ENCODE assay signal across 16 mouse cellular contexts in genomic region chr4:105162676-105163075, GRCm38 (mm10). TPM values are rescaled to one million over a fixed set of nuclear protein-coding genes. Genes with fewer than 3 reads are reported as not detected.
DNase-seq lines count a peak whose midpoint lies in the region; ATAC-seq and TF ChIP-seq lines count a peak whose summit lies in the region.
"Had no signal": no experiment of that assay in that cellular context is flagged by ENCODE, and none has a peak within 500 bp of the region (broad histone marks: within the 10 kb centered on the region; RNA-seq: fewer than 3 reads in every experiment).

No protein-coding gene starts in this region.

- no peaks in the 10 kb centered on the region; the same call in 1 of the 2 replicates for H3K27me3 ChIP-seq in midbrain, embryonic 16.5 days (ENCODE audit: control insufficient read depth, insufficient read depth, low read depth, low read length)
- no peaks in the 10 kb centered on the region for H3K27me3 ChIP-seq in midbrain, embryonic 11.5 days (ENCODE audit: control insufficient read depth, insufficient read depth, low read length)
- H3K27me3 ChIP-seq in hindbrain, postnatal 0 days (ENCODE audit: insufficient read depth, low read length) = no peaks in the 10 kb centered on the region
- H3K27me3 ChIP-seq in splenic B cell, adult 2 months (ENCODE audit: control insufficient read depth, insufficient read depth, low read length, poor library complexity, severe bottlenecking) = no peaks in the 10 kb centered on the region

- TF ChIP-seq CTCF in gastrocnemius, adult 2 months (IDR thresholded peaks at IDR 0.05) = no peak
- no peak for TF ChIP-seq CTCF in hindbrain, postnatal 0 days (IDR thresholded peaks at IDR 0.05; ENCODE audit: low read depth)

- H3K9ac ChIP-seq in midbrain, embryonic 16.5 days (ENCODE audit: low read depth, low read length) = no peak overlapping the region
- H3K9ac ChIP-seq in midbrain, embryonic 11.5 days (ENCODE audit: low read length) = no peak overlapping the region
- no peak overlapping the region for H3K9ac ChIP-seq in hindbrain, postnatal 0 days (replicated peaks; ENCODE audit: low read length)
- H3K9ac ChIP-seq: heart, embryonic 15.5 days had no signal

- H3K4me3 ChIP-seq in gastrocnemius, adult 2 months = peak overlapping the region; percentile 99
- no peak overlapping the region for H3K4me3 ChIP-seq in midbrain, embryonic 16.5 days (ENCODE audit: low read depth, low read length)
- H3K4me3 ChIP-seq in midbrain, embryonic 11.5 days (ENCODE audit: low read depth, low read length) = no peak overlapping the region
- no peak overlapping the region for H3K4me3 ChIP-seq in hindbrain, postnatal 0 days (ENCODE audit: low read length)
- H3K4me3 ChIP-seq: heart, embryonic 15.5 days had no signal

- ATAC-seq in midbrain, embryonic 16.5 days = no peak
- no peak for ATAC-seq in midbrain, embryonic 11.5 days (ENCODE audit: low FRiP score)
- ATAC-seq in hindbrain, postnatal 0 days = no peak

- intact Hi-C loops in gastrocnemius, adult 2 months (cut with DNase I) = loop anchor here (10.0 kb wide), 1 partner anchor 62 kb away; no protein-coding TSS in a partner anchor
- intact Hi-C loops in gastrocnemius, postnatal 36 days (cut with DNase I) = no loop called here

- DNase-seq in gastrocnemius, adult 2 months = no peak
- DNase-seq in gastrocnemius, postnatal 36 days = no peak
- no peak for DNase-seq in midbrain, embryonic 11.5 days (ENCODE audit: low spot score, missing footprints)
- DNase-seq in hindbrain, postnatal 0 days (ENCODE audit: low spot score) = no peak
- DNase-seq in splenic B cell, adult 2 months (ENCODE audit: low read depth, low spot score) = peak; percentile 31
- no peak for DNase-seq in thymus, adult 18-20 months
- DNase-seq in left cerebral cortex, adult 11 months (ENCODE audit: low spot score) = no peak
- DNase-seq: cerebellum, adult 8-10 months; kidney, adult 18-20 months; layer of hippocampus, adult 9-11 months; lung, postnatal 10 days; retina, postnatal 1 day; thymus, postnatal 14 days had no signal

- H3K4me2 ChIP-seq in midbrain, embryonic 16.5 days (ENCODE audit: low read length) = peak overlapping the region; percentile 8; the same call in 1 of the 2 replicates
- H3K4me2 ChIP-seq in midbrain, embryonic 11.5 days = no peak overlapping the region
- H3K4me2 ChIP-seq in hindbrain, postnatal 0 days (ENCODE audit: low read depth, low read length) = peak overlapping the region; percentile 33
- H3K4me2 ChIP-seq: heart, embryonic 15.5 days; liver, embryonic 11.5 days had no signal

- H3K36me3 ChIP-seq in midbrain, embryonic 16.5 days (ENCODE audit: control insufficient read depth, insufficient read depth, low read length) = no peaks in the 10 kb centered on the region
- peaks cover 5% of the 10 kb centered on the region; the same call in 1 of the 2 replicates for H3K36me3 ChIP-seq in midbrain, embryonic 11.5 days (ENCODE audit: control insufficient read depth, insufficient read depth, low read length)
- no peaks in the 10 kb centered on the region for H3K36me3 ChIP-seq in hindbrain, postnatal 0 days (ENCODE audit: insufficient read depth, low read length)
- H3K36me3 ChIP-seq in splenic B cell, adult 2 months (ENCODE audit: control insufficient read depth, insufficient read depth, low read length, poor library complexity, severe bottlenecking) = no peaks in the 10 kb centered on the region
- H3K36me3 ChIP-seq: heart, embryonic 15.5 days had no signal

- no peaks in the 10 kb centered on the region for H3K9me3 ChIP-seq in midbrain, embryonic 16.5 days (replicated peaks; ENCODE audit: control insufficient read depth, low read length, poor library complexity, severe bottlenecking)
- no peaks in the 10 kb centered on the region for H3K9me3 ChIP-seq in midbrain, embryonic 11.5 days (ENCODE audit: control insufficient read depth, low read length)
- H3K9me3 ChIP-seq in hindbrain, postnatal 0 days (ENCODE audit: low read length) = no peaks in the 10 kb centered on the region
- H3K9me3 ChIP-seq: heart, embryonic 15.5 days had no signal

- peaks cover 10% of the 10 kb centered on the region; the same call in 1 of the 2 replicates for H3K4me1 ChIP-seq in midbrain, embryonic 16.5 days (ENCODE audit: control insufficient read depth, insufficient read depth, low read length)
- H3K4me1 ChIP-seq in midbrain, embryonic 11.5 days (ENCODE audit: control insufficient read depth, insufficient read depth, low read length) = peaks cover 11% of the 10 kb centered on the region
- H3K4me1 ChIP-seq in hindbrain, postnatal 0 days (ENCODE audit: insufficient read depth, low read length) = peaks cover 3% of the 10 kb centered on the region; the same call in 1 of the 2 replicates

- WGBS in midbrain, embryonic 16.5 days = 81% methylated on average over 2 of the region's 2 CpGs
- 79% methylated on average over 2 of the region's 2 CpGs for WGBS in midbrain, embryonic 11.5 days
- 71% methylated on average over 2 of the region's 2 CpGs for WGBS in hindbrain, postnatal 0 days

- H3K27ac ChIP-seq in gastrocnemius, adult 2 months = peak overlapping the region; percentile 25
- H3K27ac ChIP-seq in midbrain, embryonic 16.5 days (ENCODE audit: low read length) = no peak overlapping the region
- H3K27ac ChIP-seq in midbrain, embryonic 11.5 days (ENCODE audit: low read depth, low read length) = no peak overlapping the region
- no peak overlapping the region for H3K27ac ChIP-seq in hindbrain, postnatal 0 days
- H3K27ac ChIP-seq: heart, embryonic 15.5 days had no signal

RNA-seq across cellular contexts. Expression of gene Plpp3, which starts 5.5 kb away (rescaled TPM):
- 10 to 100 TPM; 45.8 to 69.1 TPM for total RNA-seq in gastrocnemius, adult 2 months (2021)
- 10 to 100 TPM; 43.9 to 45.4 TPM for total RNA-seq in gastrocnemius, postnatal 36 days (2021)
- 71.7 and 102 TPM in 2 replicates for polyA plus RNA-seq in midbrain, embryonic 16.5 days (2015; fragmentation: Nextera tagmentation; extraction: Ambion mirVana)
- 46.3 and 47.0 TPM in 2 replicates for polyA plus RNA-seq in midbrain, embryonic 11.5 days (2014; fragmentation: Nextera tagmentation; extraction: Ambion mirVana)
- 167 and 174 TPM in 2 replicates for total RNA-seq in hindbrain, postnatal 0 days (2014; rRNA removed)
- polyA plus RNA-seq in hindbrain, postnatal 0 days (2015; fragmentation: Nextera tagmentation; extraction: Ambion mirVana) = 180 and 198 TPM in 2 replicates

RNA-seq across cellular contexts. Expression of gene Prkaa2, which starts 53.0 kb away (rescaled TPM):
- 100 to 1,000 TPM; 135 to 136 TPM for total RNA-seq in gastrocnemius, adult 2 months (2021)
- 100 to 1,000 TPM; 127 to 129 TPM for total RNA-seq in gastrocnemius, postnatal 36 days (2021)
- polyA plus RNA-seq in midbrain, embryonic 16.5 days (2015; fragmentation: Nextera tagmentation; extraction: Ambion mirVana) = 17.7 and 18.6 TPM in 2 replicates
- 3.7 and 4.4 TPM in 2 replicates for polyA plus RNA-seq in midbrain, embryonic 11.5 days (2014; fragmentation: Nextera tagmentation; extraction: Ambion mirVana)
- 16.9 and 19.3 TPM in 2 replicates for total RNA-seq in hindbrain, postnatal 0 days (2014; rRNA removed)
- 10.9 and 13.2 TPM in 2 replicates for polyA plus RNA-seq in hindbrain, postnatal 0 days (2015; fragmentation: Nextera tagmentation; extraction: Ambion mirVana)
